Mouse (Mus musculus) forebrain, embryonic 11.5 days (tissue): ENCODE results near the gene Frmd6. TPM values are rescaled to one million over a fixed set of nuclear protein-coding genes. Genes with fewer than 3 reads are reported as not detected.
A peak's percentile ranks its signal among the peaks of the same experiment; 100 is the strongest.

Experiments
- ATAC-seq: fragments of 200-750 bp; cut with Nextera tagmentation; replicated peaks from 2 replicates; pipeline ENCODE4 v1.8.0; 2017; ENCODE audit warnings: moderate TSS enrichment; ENCODE audit not compliant: low FRiP score
- DNase-seq: peaks from one replicate; pipeline ENCODE4 v3.0.0-alpha.2; 2017; ENCODE audit warnings: low spot score
- H3K27ac ChIP-seq: fragments of 300-500 bp; sonication (generic); 2 replicates; pipeline ENCODE4 v1.5.1; 2014; ENCODE audit warnings: low read depth, low read length
- H3K27me3 ChIP-seq: fragments of 300-500 bp; sonication (generic); 2 replicates; pipeline ENCODE4 v1.6.1; 2014; ENCODE audit warnings: mild to moderate bottlenecking, low read length, mixed read lengths; ENCODE audit not compliant: control insufficient read depth, insufficient read depth
- H3K36me3 ChIP-seq: fragments of 300-500 bp; sonication (generic); 2 replicates; pipeline ENCODE4 v1.6.1; 2014; ENCODE audit warnings: mild to moderate bottlenecking, low read length, moderate library complexity, mixed read lengths; ENCODE audit not compliant: control insufficient read depth, insufficient read depth
- H3K4me1 ChIP-seq: fragments of 300-500 bp; sonication (generic); replicated peaks from 2 replicates; pipeline ENCODE4 v1.6.1; 2014; ENCODE audit warnings: low read length, mixed read lengths; ENCODE audit not compliant: control insufficient read depth, insufficient read depth
- H3K4me2 ChIP-seq: fragments of 300-500 bp; sonication (generic); 2 replicates; pipeline ENCODE4 v1.6.1; 2014; ENCODE audit warnings: low read depth, mild to moderate bottlenecking, low read length, moderate library complexity, mixed read lengths; ENCODE audit not compliant: severe bottlenecking
- H3K4me3 ChIP-seq: fragments of 300-500 bp; sonication (generic); 2 replicates; pipeline ENCODE4 v1.5.1; 2014; ENCODE audit warnings: low read depth, low read length
- H3K9ac ChIP-seq: fragments of 300-500 bp; sonication (generic); 2 replicates; pipeline ENCODE4 v1.6.1; 2014; ENCODE audit warnings: low read length
- H3K9me3 ChIP-seq: fragments of 300-500 bp; sonication (generic); 2 replicates; pipeline ENCODE4 v1.6.1; 2016; ENCODE audit warnings: low read length, mixed read lengths; ENCODE audit not compliant: control insufficient read depth
- WGBS: fragments of 180-500 bp; shearing (Covaris S2); extraction: QIAGEN DNeasy Blood & Tissue Kit; methylation state at CpG from one replicate; pipeline ENCODE4 v1.1.7; 2014; 5-methylcytosine and 5-hydroxymethylcytosine counted together
- polyA plus RNA-seq: library from polyadenylated mRNA; unstranded; fragments of >200 nt; fragmentation: Nextera tagmentation; extraction: Ambion mirVana; gene quantifications from 2 replicates; pipeline ENCODE4 v1.2.1, GENCODE M21; 2014

Gene Frmd6
- polyA plus RNA-seq, 1 experiment from 2014 or later, result 22.7 TPM

DNA sequence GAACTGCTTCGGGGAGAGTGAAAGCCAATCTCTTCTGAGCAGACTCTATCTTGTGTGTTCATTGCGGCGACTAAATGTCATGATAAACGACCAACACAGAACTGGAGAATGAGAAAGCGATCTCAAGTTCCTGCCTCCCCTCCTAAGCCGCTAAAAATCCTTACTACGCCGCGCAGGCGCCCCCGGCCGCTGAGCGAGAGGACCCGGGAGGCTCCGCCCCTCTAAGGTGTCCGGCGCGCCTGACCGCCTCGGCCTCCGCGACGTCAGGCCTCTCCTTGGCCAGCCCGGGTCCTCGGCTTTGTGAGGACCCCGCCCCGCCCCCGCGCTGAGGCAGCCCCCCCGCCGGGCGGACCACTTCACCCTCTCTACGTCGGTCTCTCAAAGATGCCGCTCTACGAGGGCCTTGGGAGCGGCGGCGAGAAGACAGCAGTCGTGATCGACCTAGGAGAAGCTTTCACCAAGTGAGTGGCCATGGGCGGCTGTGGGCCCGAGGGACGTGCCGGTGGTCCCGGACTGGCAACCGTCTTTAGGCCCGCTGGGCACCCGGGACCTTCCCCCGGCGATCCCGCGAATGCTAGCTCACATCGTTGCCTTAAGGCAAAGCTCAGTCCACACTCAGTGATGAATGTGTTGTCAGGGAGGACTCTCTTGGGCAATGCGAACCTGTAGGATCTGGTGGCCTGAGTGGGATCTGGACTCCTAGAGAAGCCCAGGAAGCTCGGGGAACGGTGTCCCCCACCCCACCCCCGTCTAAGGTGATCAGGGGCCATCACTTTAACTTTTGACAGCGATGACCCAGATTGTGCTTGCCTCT lies 112.5 kb downstream of the Frmd6 start, which contains the start of gene Actr10:
Gene Actr10 (plus strand): TSS at position 287 of the 814 bp plus-strand sequence.
- ATAC-seq, result peak; percentile 98
- 1% methylated on average over 58 of the region's 59 CpGs for WGBS
- Histone ChIP-seq H3K9me3 (no peaks in the 10 kb centered on the region), H3K4me3 (peak within 1 kb of the TSS; percentile 83), H3K27me3 (no peaks in the 10 kb centered on the region), H3K27ac (peak within 1 kb of the TSS; percentile 81), H3K4me1 (no peaks in the 10 kb centered on the region), H3K4me2 (peak within 1 kb of the TSS; percentile 59), H3K36me3 (no peaks in the 10 kb centered on the region; the same call in 1 of the 2 replicates), H3K9ac (peak within 1 kb of the TSS; percentile 86)
- peak; percentile 99 for DNase-seq

DNA sequence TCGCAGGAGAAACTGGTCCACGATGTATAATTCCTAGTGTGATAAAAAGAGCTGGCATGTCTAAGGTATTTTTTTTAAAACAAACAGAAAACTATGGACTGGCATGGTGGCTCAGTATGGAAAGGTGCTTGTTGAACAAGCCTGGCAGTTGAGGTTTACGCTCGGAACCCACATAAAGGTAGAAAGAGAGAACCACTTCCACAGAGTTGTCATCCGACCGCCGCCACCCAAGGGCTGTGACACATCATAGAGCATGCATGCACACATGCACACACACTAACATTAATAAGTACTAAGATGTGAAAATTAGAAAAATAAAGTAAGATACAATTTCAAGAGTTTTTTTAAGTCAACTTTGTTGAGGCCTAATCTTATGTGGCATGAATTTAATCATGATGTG lies 115.5 kb downstream of the Frmd6 start:
- Histone ChIP-seq H3K9ac (no peak overlapping the region), H3K27me3 (no peaks in the 10 kb centered on the region), H3K36me3 (no peaks in the 10 kb centered on the region; the same call in 1 of the 2 replicates), H3K27ac (no peak overlapping the region), H3K4me2 (no peak overlapping the region), H3K9me3 (no peaks in the 10 kb centered on the region), H3K4me1 (no peaks in the 10 kb centered on the region), H3K4me3 (no peak overlapping the region)
- 96% methylated on average over 7 of the region's 7 CpGs for WGBS
- no peak for ATAC-seq
- DNase-seq, result no peak

DNA sequence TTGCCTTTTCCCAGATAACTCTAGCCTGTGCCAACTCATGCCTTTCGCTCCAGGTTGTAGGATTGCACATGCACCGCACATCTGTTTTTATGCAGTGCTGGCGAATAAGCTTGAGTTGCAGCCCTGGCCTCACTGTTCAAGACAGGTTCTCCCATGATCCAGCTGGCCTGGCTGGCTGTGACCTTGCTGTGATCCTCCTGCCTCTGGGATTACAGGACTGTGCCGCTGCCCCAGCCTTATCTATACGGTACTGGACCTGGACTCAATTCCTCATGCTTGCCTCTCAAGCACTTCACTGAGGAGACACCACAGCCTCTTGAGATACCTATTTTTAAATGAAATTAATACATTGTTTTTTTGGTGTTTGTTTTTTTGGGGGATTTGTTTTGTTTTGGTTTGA lies 118.9 kb downstream of the Frmd6 start:
- Histone ChIP-seq H3K27ac (no peak overlapping the region), H3K4me1 (no peaks in the 10 kb centered on the region), H3K9ac (no peak overlapping the region), H3K27me3 (no peaks in the 10 kb centered on the region), H3K4me2 (no peak overlapping the region), H3K4me3 (no peak overlapping the region), H3K36me3 (peaks cover 5% of the 10 kb centered on the region; the same call in 1 of the 2 replicates), H3K9me3 (no peaks in the 10 kb centered on the region)
- ATAC-seq, result no peak
- WGBS, result 95% methylated on average over 5 of the region's 5 CpGs
- DNase-seq, result no peak

DNA sequence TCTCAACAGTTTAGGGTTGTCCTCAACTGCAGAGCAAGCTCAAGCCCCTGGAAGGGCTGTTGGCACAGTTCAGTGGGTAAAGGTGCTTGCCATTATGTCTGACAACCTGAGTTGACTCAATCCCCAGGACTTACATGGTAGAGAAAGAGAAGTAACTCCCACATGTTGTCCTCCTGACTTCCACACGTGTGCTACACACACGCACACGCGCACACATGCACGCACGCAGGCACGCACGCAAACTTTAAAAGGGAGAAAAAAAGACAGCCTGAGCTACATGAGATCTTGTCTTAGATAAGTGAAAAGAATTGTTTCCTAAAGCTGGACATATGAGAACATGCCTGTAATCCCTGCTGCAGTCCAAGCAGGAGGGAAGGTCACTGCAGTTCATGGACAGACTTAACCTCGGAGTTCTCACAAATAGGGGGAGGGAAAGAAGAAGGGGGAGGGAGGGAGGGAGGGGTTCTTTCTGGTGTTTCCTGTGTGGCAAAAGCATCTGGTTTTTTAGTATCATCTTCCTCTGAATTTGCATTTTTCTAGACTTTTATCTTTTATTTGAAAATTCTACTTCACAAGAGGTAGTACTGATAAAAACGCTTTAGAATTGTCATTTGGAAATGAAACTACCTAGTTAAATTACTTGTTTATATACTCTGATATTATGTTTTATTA lies 121.4 kb downstream of the Frmd6 start:
- WGBS, result 94% methylated on average over 10 of the region's 10 CpGs
- Histone ChIP-seq H3K36me3 (peaks cover 5% of the 10 kb centered on the region; the same call in 1 of the 2 replicates), H3K4me3 (no peak overlapping the region)

More for the DNA sequence above, 121.4 kb downstream of the Frmd6 start:
- ATAC-seq (no peak), DNase-seq (no peak)
- H3K9me3 ChIP-seq, result no peaks in the 10 kb centered on the region
- H3K27ac ChIP-seq, result no peak overlapping the region
- no peak overlapping the region for H3K4me2 ChIP-seq
- no peaks in the 10 kb centered on the region for H3K27me3 ChIP-seq
- no peaks in the 10 kb centered on the region for H3K4me1 ChIP-seq
- no peak overlapping the region for H3K9ac ChIP-seq

Other genes with a start within 250 kb of the Frmd6 start
- 251 and 261 TPM in 2 replicates for gene Actr10, start 112.3 kb downstream of the Frmd6 start, polyA plus RNA-seq
- 502 and 601 TPM in 2 replicates for gene Psma3, start 149.1 kb downstream of the Frmd6 start, polyA plus RNA-seq
- 35.7 and 38.1 TPM in 2 replicates for gene Arid4a, start 190.5 kb downstream of the Frmd6 start, polyA plus RNA-seq